Mouse (Mus musculus) hindlimb bud, embryonic 11.5 days (tissue): ENCODE measurements around the gene Kpna7.
"Not testable (repeated sequence)": the region's sequence is repeated elsewhere in the genome, so short reads cannot be mapped to it uniquely, and the experiment has no call there.

Experiments used
- DNase-seq: peaks from one replicate; pipeline ENCODE4 v3.0.0-alpha.2; 2012; ENCODE audit warnings: low read depth, low spot score; ENCODE audit errors: extremely low spot score

Gene Kpna7

GRCm38 (mm10) chr5:145083632-145084451 lies at the start of gene Kpna7, which contains the start of gene Arpc1a:
Gene Kpna7, minus strand, starts transcription at chr5:145084030.
Gene Arpc1a, plus strand, starts transcription at chr5:145083830.
- peak; percentile 81 for DNase-seq

GRCm38 (mm10) chr5:145133275-145133674 lies 49.4 kb upstream of the Kpna7 start:
- DNase-seq: not testable (repeated sequence)

- DNase-seq: no peak
These were observed 47.2 kb upstream of the Kpna7 start for GRCm38 (mm10) chr5:145130995-145131394.

- no peak for DNase-seq
These were observed 46.4 kb upstream of the Kpna7 start for GRCm38 (mm10) chr5:145130191-145130590.

GRCm38 (mm10) chr5:145129773-145130172 lies 45.9 kb upstream of the Kpna7 start:
- DNase-seq: not testable (repeated sequence)

- no peak for DNase-seq
These were observed 45.3 kb upstream of the Kpna7 start for GRCm38 (mm10) chr5:145129124-145129523.

- DNase-seq: no peak
These were observed 42.8 kb upstream of the Kpna7 start for GRCm38 (mm10) chr5:145126580-145126979.

- no peak for DNase-seq
These were observed 39.6 kb upstream of the Kpna7 start for GRCm38 (mm10) chr5:145123396-145123795.

GRCm38 (mm10) chr5:145120921-145121320 lies 37.1 kb upstream of the Kpna7 start:
- DNase-seq: no peak

- DNase-seq: no peak
These were observed 35.6 kb upstream of the Kpna7 start for GRCm38 (mm10) chr5:145119385-145119784.

- no peak for DNase-seq
These were observed 34.6 kb upstream of the Kpna7 start for GRCm38 (mm10) chr5:145118461-145118860.

- DNase-seq: no peak
These were observed 34.2 kb upstream of the Kpna7 start for GRCm38 (mm10) chr5:145118005-145118404.

GRCm38 (mm10) chr5:145116916-145117315 lies 33.1 kb upstream of the Kpna7 start:
- DNase-seq: no peak

- no peak for DNase-seq
These were observed 32.5 kb upstream of the Kpna7 start for GRCm38 (mm10) chr5:145116316-145116715.

- no peak for DNase-seq
These were observed 31.9 kb upstream of the Kpna7 start for GRCm38 (mm10) chr5:145115736-145116135.

GRCm38 (mm10) chr5:145114606-145115473 lies 31.0 kb upstream of the Kpna7 start:
- no peak for DNase-seq

GRCm38 (mm10) chr5:145114071-145114605 lies 30.3 kb upstream of the Kpna7 start, which contains the start of gene Arpc1b:
Gene Arpc1b, plus strand, starts transcription at chr5:145114215.
- DNase-seq: no peak

- no peak for DNase-seq
These were observed 29.6 kb upstream of the Kpna7 start for GRCm38 (mm10) chr5:145113416-145113815.

GRCm38 (mm10) chr5:145112566-145112965 lies 28.7 kb upstream of the Kpna7 start:
- DNase-seq: no peak

- DNase-seq: no peak
These were observed 26.6 kb upstream of the Kpna7 start for GRCm38 (mm10) chr5:145110401-145110800.

GRCm38 (mm10) chr5:145105694-145106275 lies 22.0 kb upstream of the Kpna7 start:
- DNase-seq: no peak
